Mouse (Mus musculus) heart, postnatal 36 days (tissue): ENCODE results near the gene Chrna5. TPM values are rescaled to one million over a fixed set of nuclear protein-coding genes. Genes with fewer than 3 reads are reported as not detected.

Source experiments
- DNase-seq, 2 experiments: peaks; one replicate each; pipeline ENCODE4 v3.0.0; 2021 to 2022
- intact Hi-C: fragments of 180-260 bp; cut with DNase I; formaldehyde crosslinking; loops from one replicate; pipeline ENCODE4 v1.15.1; 2025
- total RNA-seq, 2 experiments: library from RNA; stranded (reverse); gene quantifications; 2 replicates each; pipeline ENCODE4 v1.2.3; 2021

Gene Chrna5
- total RNA-seq, 2 experiments from 2014 or later = 0.19 TPM; not detected in 1

- DNase-seq = no peak
- intact Hi-C loops = no loop called here
Measured at GRCm38 (mm10) chr9:55016926-55017325, 36.2 kb downstream of the Chrna5 start.

- intact Hi-C loops = no loop called here
- DNase-seq = no peak
Measured at GRCm38 (mm10) chr9:55023326-55023725, 42.6 kb downstream of the Chrna5 start.

- DNase-seq = peak; percentile 78 to 86
- intact Hi-C loops = loop anchor here (1.0 kb wide), 2 partner anchors 86 to 287 kb away; no protein-coding TSS in a partner anchor
Measured at GRCm38 (mm10) chr9:55023902-55024583, 43.4 kb downstream of the Chrna5 start.

- intact Hi-C loops = no loop called here
Measured at GRCm38 (mm10) chr9:55025534-55026274, 45.0 kb downstream of the Chrna5 start.

GRCm38 (mm10) chr9:55026275-55026663 lies 45.6 kb downstream of the Chrna5 start, which contains the start of gene Chrna3:
Gene Chrna3 (minus strand): TSS chr9:55026562.
- intact Hi-C loops = no loop called here
- DNase-seq = no peak

More at GRCm38 (mm10) chr9:55025534-55026274, 45.0 kb downstream of the Chrna5 start:
- no peak for DNase-seq

- intact Hi-C loops = no loop called here
Measured at GRCm38 (mm10) chr9:55031435-55032167, 50.9 kb downstream of the Chrna5 start.

GRCm38 (mm10) chr9:55038948-55039347 lies 58.3 kb downstream of the Chrna5 start:
- no peak for DNase-seq
- intact Hi-C loops = no loop called here

More at GRCm38 (mm10) chr9:55031435-55032167, 50.9 kb downstream of the Chrna5 start:
- no peak for DNase-seq

GRCm38 (mm10) chr9:55039983-55040382 lies 59.3 kb downstream of the Chrna5 start:
- DNase-seq = no peak
- intact Hi-C loops = no loop called here

GRCm38 (mm10) chr9:55041389-55041788 lies 60.7 kb downstream of the Chrna5 start:
- no peak for DNase-seq

GRCm38 (mm10) chr9:55043688-55044087 lies 63.0 kb downstream of the Chrna5 start:
- intact Hi-C loops = no loop called here
- no peak for DNase-seq

More at GRCm38 (mm10) chr9:55041389-55041788, 60.7 kb downstream of the Chrna5 start:
- intact Hi-C loops = no loop called here

GRCm38 (mm10) chr9:55045001-55045400 lies 64.3 kb downstream of the Chrna5 start:
- no peak for DNase-seq
- intact Hi-C loops = no loop called here

GRCm38 (mm10) chr9:55046764-55047163 lies 66.1 kb downstream of the Chrna5 start:
- DNase-seq = no peak
- intact Hi-C loops = no loop called here

- no peak for DNase-seq
- intact Hi-C loops = no loop called here
Measured at GRCm38 (mm10) chr9:55048211-55048880, 67.7 kb downstream of the Chrna5 start, which contains the start of gene Chrnb4. Gene Chrnb4 (minus strand): TSS chr9:55048779.

GRCm38 (mm10) chr9:55055386-55055930 lies 74.8 kb downstream of the Chrna5 start:
- DNase-seq = no peak

More at GRCm38 (mm10) chr9:55055386-55055930, 74.8 kb downstream of the Chrna5 start:
- intact Hi-C loops = no loop called here

Other genes with a start within 250 kb of the Chrna5 start
- 10 to 100 TPM; 28.2 to 31.7 TPM for gene Wdr61, start 246.4 kb upstream of the Chrna5 start, total RNA-seq
- not detected for gene Crabp1, start 216.1 kb upstream of the Chrna5 start, total RNA-seq
- 10 to 100 TPM; 30.1 to 30.5 TPM for gene Ireb2, start 117.1 kb upstream of the Chrna5 start, total RNA-seq
- under 1 TPM; 0.94 to 0.98 TPM for gene Hykk, start 63.6 kb upstream of the Chrna5 start, total RNA-seq
- gene Psma4, start 30.1 kb upstream of the Chrna5 start, total RNA-seq = 100 to 1,000 TPM; 135 to 138 TPM
- gene AY074887, start 29.9 kb upstream of the Chrna5 start, total RNA-seq = not detected
- not detected for gene Chrna3, start 45.7 kb downstream of the Chrna5 start, total RNA-seq
- under 1 TPM in 1 of 2 experiments, not detected in 1; 0.08 TPM for gene Chrnb4, start 67.9 kb downstream of the Chrna5 start, total RNA-seq
- 10 to 100 TPM; 27.3 to 30.6 TPM for gene Ube2q2, start 168.0 kb downstream of the Chrna5 start, total RNA-seq
- 10 to 100 TPM; 31.9 to 34.4 TPM for gene Fbxo22, start 228.0 kb downstream of the Chrna5 start, total RNA-seq